Mouse (Mus musculus) stomach, embryonic 14.5 days (tissue): ENCODE measurements around the gene Cdc37. TPM values are rescaled to one million over a fixed set of nuclear protein-coding genes. Genes with fewer than 3 reads are reported as not detected.

Source experiments
- ATAC-seq: fragments of 200-750 bp; cut with Nextera tagmentation; 2 replicates; pipeline ENCODE4 v1.8.0; 2017; ENCODE audit warnings: low read depth, moderate TSS enrichment; ENCODE audit not compliant: insufficient number of reproducible peaks, insufficient read depth, low FRiP score
- H3K27ac ChIP-seq: fragments of 300-500 bp; sonication (generic); 2 replicates; pipeline ENCODE4 v1.5.1; 2014; ENCODE audit warnings: mild to moderate bottlenecking, low read length, moderate library complexity, mixed read lengths
- H3K27me3 ChIP-seq: fragments of 300-500 bp; sonication (generic); 2 replicates; pipeline ENCODE4 v1.6.1; 2014; ENCODE audit warnings: low read length, control low read depth, mixed read lengths; ENCODE audit not compliant: control insufficient read depth, insufficient read depth
- H3K36me3 ChIP-seq: fragments of 300-500 bp; sonication (generic); 2 replicates; pipeline ENCODE4 v1.6.1; 2014; ENCODE audit warnings: mild to moderate bottlenecking, control low read depth, low read length, moderate library complexity, mixed read lengths; ENCODE audit not compliant: control insufficient read depth, insufficient read depth
- H3K4me1 ChIP-seq: fragments of 300-500 bp; sonication (generic); 2 replicates; pipeline ENCODE4 v1.6.1; 2014; ENCODE audit warnings: low read length, control low read depth, mixed read lengths; ENCODE audit not compliant: control insufficient read depth, insufficient read depth
- H3K4me2 ChIP-seq: fragments of 300-500 bp; sonication (generic); replicated peaks from 2 replicates; pipeline ENCODE4 v1.6.1; 2014; ENCODE audit warnings: low read depth, low read length, control low read depth
- H3K4me3 ChIP-seq: fragments of 300-500 bp; sonication (generic); 2 replicates; pipeline ENCODE4 v1.5.1; 2014; ENCODE audit warnings: low read depth, low read length, control low read depth
- H3K9ac ChIP-seq: fragments of 300-500 bp; sonication (generic); replicated peaks from 2 replicates; pipeline ENCODE4 v1.6.1; 2014; ENCODE audit warnings: low read depth, mild to moderate bottlenecking, control low read depth, low read length, moderate library complexity, mixed read lengths
- H3K9me3 ChIP-seq: fragments of 300-500 bp; sonication (generic); 2 replicates; pipeline ENCODE4 v1.6.1; 2016; ENCODE audit warnings: low read depth, low read length, control low read depth; ENCODE audit not compliant: control insufficient read depth
- WGBS: fragments of 180-500 bp; shearing (Covaris S2); extraction: QIAGEN DNeasy Blood & Tissue Kit; methylation state at CpG from one replicate; pipeline ENCODE4 v1.1.7; 2014; 5-methylcytosine and 5-hydroxymethylcytosine counted together
- polyA plus RNA-seq: library from polyadenylated mRNA; unstranded; fragments of >200 nt; fragmentation: Nextera tagmentation; extraction: Ambion mirVana; gene quantifications from 2 replicates; pipeline ENCODE4 v1.2.1, GENCODE M21; 2014

Cdc37 gene
- polyA plus RNA-seq, 1 experiment from 2014 or later: 283 TPM

GRCm38 (mm10) chr9:21113751-21114150 lies 36.0 kb downstream of the Cdc37 start:
- WGBS: 88% methylated on average over 6 of the region's 6 CpGs
- no peak overlapping the region for H3K9ac ChIP-seq
- no peaks in the 10 kb centered on the region for H3K9me3 ChIP-seq
- no peak overlapping the region for H3K4me2 ChIP-seq
- no peak overlapping the region for H3K4me3 ChIP-seq
- H3K4me1 ChIP-seq: no peaks in the 10 kb centered on the region
- no peak overlapping the region for H3K27ac ChIP-seq
- H3K36me3 ChIP-seq: no peaks in the 10 kb centered on the region
- no peak for ATAC-seq
- H3K27me3 ChIP-seq: no peaks in the 10 kb centered on the region

GRCm38 (mm10) chr9:21107607-21108237 lies 42.1 kb downstream of the Cdc37 start:
- Histone ChIP-seq H3K9ac (no peak overlapping the region), H3K4me3 (no peak overlapping the region), H3K36me3 (no peaks in the 10 kb centered on the region), H3K4me1 (no peaks in the 10 kb centered on the region), H3K4me2 (no peak overlapping the region), H3K27ac (no peak overlapping the region), H3K27me3 (no peaks in the 10 kb centered on the region), H3K9me3 (no peaks in the 10 kb centered on the region)
- 39% methylated on average over 23 of the region's 23 CpGs for WGBS
- peak; percentile 38; the same call in 1 of the 2 replicates for ATAC-seq

GRCm38 (mm10) chr9:21105760-21106564 lies 43.8 kb downstream of the Cdc37 start:
- H3K36me3 ChIP-seq: no peaks in the 10 kb centered on the region

GRCm38 (mm10) chr9:21104814-21105213 lies 45.0 kb downstream of the Cdc37 start:
- no peak for ATAC-seq
- Histone ChIP-seq H3K9me3 (no peaks in the 10 kb centered on the region), H3K9ac (no peak overlapping the region), H3K36me3 (no peaks in the 10 kb centered on the region), H3K4me1 (no peaks in the 10 kb centered on the region), H3K4me3 (no peak overlapping the region), H3K27me3 (no peaks in the 10 kb centered on the region), H3K4me2 (no peak overlapping the region), H3K27ac (no peak overlapping the region)
- 83% methylated on average over 6 of the region's 6 CpGs for WGBS

More at GRCm38 (mm10) chr9:21105760-21106564, 43.8 kb downstream of the Cdc37 start:
- H3K4me3 ChIP-seq: no peak overlapping the region
- no peaks in the 10 kb centered on the region for H3K9me3 ChIP-seq
- H3K4me1 ChIP-seq: no peaks in the 10 kb centered on the region
- ATAC-seq: no peak
- 70% methylated on average over 5 of the region's 5 CpGs for WGBS
- no peak overlapping the region for H3K27ac ChIP-seq
- no peak overlapping the region for H3K4me2 ChIP-seq
- H3K27me3 ChIP-seq: no peaks in the 10 kb centered on the region
- no peak overlapping the region for H3K9ac ChIP-seq

- no peak overlapping the region for H3K27ac ChIP-seq
- ATAC-seq: no peak
- no peak overlapping the region for H3K4me3 ChIP-seq
- H3K9me3 ChIP-seq: no peaks in the 10 kb centered on the region
- H3K36me3 ChIP-seq: no peaks in the 10 kb centered on the region
- H3K9ac ChIP-seq: no peak overlapping the region
- WGBS: 96% methylated on average over 2 of the region's 2 CpGs
- H3K27me3 ChIP-seq: no peaks in the 10 kb centered on the region
- H3K4me2 ChIP-seq: no peak overlapping the region
- no peaks in the 10 kb centered on the region for H3K4me1 ChIP-seq
These were observed 47.7 kb downstream of the Cdc37 start for GRCm38 (mm10) chr9:21102076-21102475.

- no peak for ATAC-seq
- no peak overlapping the region for H3K4me2 ChIP-seq
- no peaks in the 10 kb centered on the region for H3K27me3 ChIP-seq
- no peaks in the 10 kb centered on the region for H3K4me1 ChIP-seq
- no peak overlapping the region for H3K9ac ChIP-seq
- H3K36me3 ChIP-seq: no peaks in the 10 kb centered on the region
- WGBS: 37% methylated on average over 15 of the region's 15 CpGs
- no peak overlapping the region for H3K27ac ChIP-seq
- H3K9me3 ChIP-seq: no peaks in the 10 kb centered on the region
- H3K4me3 ChIP-seq: no peak overlapping the region
These were observed 49.2 kb downstream of the Cdc37 start for GRCm38 (mm10) chr9:21100447-21101161.

- ATAC-seq: no peak; the same call in 1 of the 2 replicates
- H3K4me1 ChIP-seq: no peaks in the 10 kb centered on the region
- H3K4me2 ChIP-seq: no peak overlapping the region
- 69% methylated on average over 8 of the region's 8 CpGs for WGBS
- H3K9me3 ChIP-seq: no peaks in the 10 kb centered on the region
- H3K4me3 ChIP-seq: no peak overlapping the region
- no peak overlapping the region for H3K9ac ChIP-seq
- no peaks in the 10 kb centered on the region for H3K36me3 ChIP-seq
- H3K27me3 ChIP-seq: no peaks in the 10 kb centered on the region
- no peak overlapping the region for H3K27ac ChIP-seq
These were observed 52.0 kb downstream of the Cdc37 start for GRCm38 (mm10) chr9:21097793-21098192.

- H3K4me1 ChIP-seq: peaks cover under 1% of the 10 kb centered on the region; the same call in 1 of the 2 replicates
- H3K36me3 ChIP-seq: no peaks in the 10 kb centered on the region
- H3K4me3 ChIP-seq: no peak overlapping the region
- no peaks in the 10 kb centered on the region for H3K9me3 ChIP-seq
- WGBS: 90% methylated on average over 4 of the region's 4 CpGs
- no peak overlapping the region for H3K9ac ChIP-seq
- no peaks in the 10 kb centered on the region for H3K27me3 ChIP-seq
- H3K4me2 ChIP-seq: no peak overlapping the region
- no peak for ATAC-seq
- H3K27ac ChIP-seq: no peak overlapping the region
These were observed 53.8 kb downstream of the Cdc37 start for GRCm38 (mm10) chr9:21095958-21096357.
